Mouse (Mus musculus) testis, adult 2 months (tissue): Measurements from ENCODE around the gene Gm128. TPM values are rescaled to one million over a fixed set of nuclear protein-coding genes. Genes with fewer than 3 reads are reported as not detected.

ENCODE experiments used
- H3K27ac ChIP-seq: fragments of 200-500 bp; 2 replicates; pipeline ENCODE4 v1.5.1; 2012; ENCODE audit warnings: low read depth, low read length; ENCODE audit not compliant: control insufficient read depth, insufficient read depth
- H3K27me3 ChIP-seq: fragments of 200-500 bp; 2 replicates; pipeline ENCODE4 v1.6.1; 2012; ENCODE audit warnings: mild to moderate bottlenecking, low read length, moderate library complexity; ENCODE audit not compliant: control insufficient read depth, insufficient read depth
- H3K36me3 ChIP-seq: fragments of 200-500 bp; 2 replicates; pipeline ENCODE4 v1.6.1; 2012; ENCODE audit warnings: mild to moderate bottlenecking, low read length; ENCODE audit not compliant: control insufficient read depth, insufficient read depth
- H3K4me1 ChIP-seq: fragments of 200-500 bp; 2 replicates; pipeline ENCODE4 v1.6.1; 2012; ENCODE audit warnings: low read length; ENCODE audit not compliant: control insufficient read depth, insufficient read depth
- H3K4me3 ChIP-seq: fragments of 200-500 bp; 2 replicates; pipeline ENCODE4 v1.5.1; 2012; ENCODE audit warnings: low read depth, mild to moderate bottlenecking, low read length, moderate library complexity, mixed read lengths; ENCODE audit not compliant: control insufficient read depth
- CTCF ChIP-seq: fragments of 200-500 bp; IDR thresholded peaks from 2 replicates; pipeline ENCODE4 v1.5.1; 2012; ENCODE audit warnings: low read depth, mild to moderate bottlenecking, inconsistent platforms, low read length, moderate library complexity; ENCODE audit not compliant: control insufficient read depth, insufficient read depth, insufficient replicate concordance
- POLR2A ChIP-seq: fragments of 200-500 bp; IDR thresholded peaks from 2 replicates; pipeline ENCODE4 v1.6.1; 2012; ENCODE audit warnings: low read depth, mild to moderate bottlenecking, inconsistent platforms, low read length, moderate library complexity; ENCODE audit not compliant: control insufficient read depth
- polyA plus RNA-seq: library from polyadenylated mRNA; depleted of rRNA; stranded (reverse); fragments of >200 nt; gene quantifications from 2 replicates; pipeline ENCODE4 v1.2.3, GENCODE M21; 2012

The Gm128 gene
- polyA plus RNA-seq, 1 experiment = 603 TPM

DNA sequence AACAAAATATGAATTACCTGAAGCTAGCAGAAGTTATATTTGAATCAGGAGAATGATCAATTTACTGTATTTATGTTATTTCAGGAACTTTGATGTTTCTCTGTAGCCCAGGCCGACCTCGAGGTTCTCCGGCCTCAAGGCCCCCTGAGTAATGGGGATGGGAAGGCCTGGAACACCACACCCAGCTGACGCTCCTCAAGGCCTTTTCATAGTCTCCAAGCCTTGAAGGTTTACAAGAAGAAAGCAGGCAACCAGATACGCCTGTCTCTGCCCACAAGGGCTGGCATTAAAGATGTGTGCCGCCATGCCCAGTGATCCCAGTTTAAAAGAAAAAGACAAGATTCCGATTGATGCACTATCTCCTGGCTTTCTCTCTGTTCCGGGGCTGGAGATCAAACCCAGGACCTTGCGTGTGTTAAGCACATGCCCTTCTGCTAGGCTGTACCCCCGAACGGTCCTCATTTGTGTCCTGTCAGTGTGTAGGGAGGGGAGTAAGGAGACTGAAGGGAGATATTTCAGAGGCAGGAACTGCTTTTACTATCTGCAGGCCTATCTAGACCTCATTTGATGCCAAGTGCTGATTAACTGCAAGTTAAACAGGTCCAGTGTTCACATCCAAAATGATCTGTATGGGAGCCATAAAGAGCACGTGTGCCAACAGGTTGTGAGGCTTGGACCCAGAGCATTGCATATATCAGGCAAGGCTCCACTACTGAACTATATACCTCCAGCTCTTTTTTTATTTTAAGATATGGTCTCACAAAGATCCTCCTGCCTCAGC is 43.3 kb upstream of the Gm128 start:
- Histone ChIP-seq H3K4me1 (peaks cover 9% of the 10 kb centered on the region), H3K4me3 (no peak overlapping the region; the same call in 1 of the 2 replicates), H3K36me3 (no peaks in the 10 kb centered on the region; the same call in none of the 2 replicates), H3K27me3 (no peaks in the 10 kb centered on the region), H3K27ac (no peak overlapping the region)
- TF ChIP-seq POLR2A (no peak), CTCF (no peak)

DNA sequence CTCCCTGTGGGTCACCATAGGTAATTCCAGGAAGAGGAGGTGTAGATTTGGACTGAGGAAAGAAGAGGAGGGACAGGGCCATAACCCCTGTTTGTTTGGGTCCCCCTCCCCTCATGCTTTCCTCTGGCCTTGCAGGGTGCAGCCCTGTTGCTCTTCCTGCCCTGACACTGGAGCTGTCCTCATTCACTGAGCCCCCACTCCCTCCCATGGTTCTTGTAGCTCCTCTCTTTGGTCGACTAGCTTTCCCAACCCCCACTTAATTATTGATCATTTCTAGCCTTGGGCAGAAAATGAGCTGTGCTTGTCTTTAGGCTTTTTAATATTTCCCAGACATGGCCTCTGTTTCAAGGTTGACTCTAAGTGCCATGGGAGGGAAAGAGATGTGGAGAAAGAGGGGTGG is 42.7 kb upstream of the Gm128 start:
- peak overlapping the region; percentile 96 for H3K27ac ChIP-seq
- H3K4me3 ChIP-seq = peak overlapping the region; percentile 98
- TF ChIP-seq CTCF = no peak
- TF ChIP-seq POLR2A = no peak

DNA sequence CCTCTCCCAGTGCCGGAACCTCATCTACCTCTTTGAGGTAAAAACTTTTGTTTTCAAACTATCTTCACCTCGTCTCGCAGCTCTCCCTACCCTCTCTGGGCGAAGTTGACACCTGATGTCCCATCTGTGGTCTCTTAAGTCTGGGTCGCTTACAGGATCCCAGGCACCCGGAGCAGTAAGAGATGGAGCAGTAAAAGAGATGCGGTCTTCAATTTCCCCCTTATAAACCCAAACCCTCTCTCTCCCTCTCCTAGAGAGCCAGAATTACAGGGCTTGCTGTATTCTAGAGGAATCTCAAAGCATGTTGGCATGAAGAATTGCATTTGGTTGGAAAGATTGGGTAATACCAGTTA is 42.2 kb upstream of the Gm128 start:
- Histone ChIP-seq H3K27ac (peak overlapping the region; percentile 96), H3K27me3 (no peaks in the 10 kb centered on the region), H3K4me1 (peaks cover 9% of the 10 kb centered on the region), H3K36me3 (no peaks in the 10 kb centered on the region; the same call in none of the 2 replicates), H3K4me3 (peak overlapping the region; percentile 98)
- TF ChIP-seq POLR2A (no peak), CTCF (no peak)

More for the DNA sequence above, 42.7 kb upstream of the Gm128 start:
- H3K4me1 ChIP-seq = peaks cover 9% of the 10 kb centered on the region
- no peaks in the 10 kb centered on the region; the same call in none of the 2 replicates for H3K36me3 ChIP-seq
- H3K27me3 ChIP-seq = no peaks in the 10 kb centered on the region

DNA sequence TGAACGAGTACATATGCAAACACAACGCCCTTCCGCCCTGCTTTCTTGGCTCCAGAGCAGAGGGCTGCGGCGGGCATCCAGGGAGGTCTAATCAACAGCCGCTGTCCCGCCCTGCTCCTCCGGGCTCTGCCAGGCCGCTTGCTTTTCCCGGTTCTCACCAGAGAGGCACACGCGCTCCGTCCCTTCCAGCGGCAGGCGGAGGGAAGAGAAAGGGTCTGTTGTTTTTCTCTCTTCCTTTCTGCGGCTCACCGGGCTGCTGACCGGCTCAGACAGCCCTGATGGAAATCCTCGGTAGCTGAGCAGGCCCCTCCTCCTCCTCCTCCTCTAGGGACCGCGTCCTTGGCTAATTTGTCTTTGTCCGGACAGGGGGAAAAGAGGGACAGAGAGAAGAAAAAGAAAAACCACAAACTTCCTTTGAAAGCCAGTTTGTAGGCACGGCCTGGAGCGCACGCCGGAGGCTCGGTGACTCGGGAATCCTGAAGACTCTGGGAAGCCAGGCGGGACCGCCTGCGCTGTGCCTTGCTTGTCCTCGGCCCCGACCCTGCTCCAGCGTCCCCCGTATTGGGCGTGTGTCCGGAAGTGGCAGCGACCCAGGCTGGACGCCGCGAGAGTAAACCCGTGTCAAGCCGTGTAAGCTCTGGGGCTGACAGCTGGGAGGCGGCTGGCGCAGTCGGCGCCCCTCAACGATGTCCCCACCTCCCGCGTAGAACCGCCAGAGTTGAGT is 41.6 kb upstream of the Gm128 start:
- peak overlapping the region; percentile 96 for H3K27ac ChIP-seq
- TF ChIP-seq POLR2A = peak; percentile 52
- TF ChIP-seq CTCF = peak; percentile 10; the same call in 1 of the 2 replicates
- H3K36me3 ChIP-seq = no peaks in the 10 kb centered on the region; the same call in none of the 2 replicates
- H3K27me3 ChIP-seq = no peaks in the 10 kb centered on the region
- peaks cover 9% of the 10 kb centered on the region for H3K4me1 ChIP-seq
- peak overlapping the region; percentile 98 for H3K4me3 ChIP-seq

DNA sequence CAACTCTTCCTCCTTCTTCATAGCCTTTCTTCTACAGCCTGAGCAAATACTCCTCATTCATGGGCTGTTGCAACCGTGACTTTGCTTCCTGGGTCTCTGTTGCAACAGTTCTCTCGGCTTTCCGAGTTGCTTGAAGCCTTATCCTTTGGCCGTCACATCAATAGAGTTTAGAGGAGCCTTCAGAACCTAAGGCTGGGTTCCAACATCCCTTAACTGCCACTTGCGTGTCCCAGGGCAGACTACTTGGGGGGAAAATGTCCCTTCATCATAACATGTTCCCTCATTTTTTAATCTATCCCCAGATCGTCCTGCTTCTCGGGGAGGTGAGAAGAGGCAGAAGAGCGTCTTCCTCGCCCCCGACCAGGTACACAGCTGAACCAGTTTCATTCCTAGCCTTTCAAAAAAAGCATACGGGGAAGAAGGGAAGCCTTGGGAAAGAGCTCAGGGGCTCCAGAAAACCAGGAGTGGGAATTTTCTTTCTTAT is 41.0 kb upstream of the Gm128 start:
- Histone ChIP-seq H3K36me3 (no peaks in the 10 kb centered on the region; the same call in none of the 2 replicates), H3K27me3 (no peaks in the 10 kb centered on the region)
- no peak for TF ChIP-seq POLR2A
- no peak for TF ChIP-seq CTCF

DNA sequence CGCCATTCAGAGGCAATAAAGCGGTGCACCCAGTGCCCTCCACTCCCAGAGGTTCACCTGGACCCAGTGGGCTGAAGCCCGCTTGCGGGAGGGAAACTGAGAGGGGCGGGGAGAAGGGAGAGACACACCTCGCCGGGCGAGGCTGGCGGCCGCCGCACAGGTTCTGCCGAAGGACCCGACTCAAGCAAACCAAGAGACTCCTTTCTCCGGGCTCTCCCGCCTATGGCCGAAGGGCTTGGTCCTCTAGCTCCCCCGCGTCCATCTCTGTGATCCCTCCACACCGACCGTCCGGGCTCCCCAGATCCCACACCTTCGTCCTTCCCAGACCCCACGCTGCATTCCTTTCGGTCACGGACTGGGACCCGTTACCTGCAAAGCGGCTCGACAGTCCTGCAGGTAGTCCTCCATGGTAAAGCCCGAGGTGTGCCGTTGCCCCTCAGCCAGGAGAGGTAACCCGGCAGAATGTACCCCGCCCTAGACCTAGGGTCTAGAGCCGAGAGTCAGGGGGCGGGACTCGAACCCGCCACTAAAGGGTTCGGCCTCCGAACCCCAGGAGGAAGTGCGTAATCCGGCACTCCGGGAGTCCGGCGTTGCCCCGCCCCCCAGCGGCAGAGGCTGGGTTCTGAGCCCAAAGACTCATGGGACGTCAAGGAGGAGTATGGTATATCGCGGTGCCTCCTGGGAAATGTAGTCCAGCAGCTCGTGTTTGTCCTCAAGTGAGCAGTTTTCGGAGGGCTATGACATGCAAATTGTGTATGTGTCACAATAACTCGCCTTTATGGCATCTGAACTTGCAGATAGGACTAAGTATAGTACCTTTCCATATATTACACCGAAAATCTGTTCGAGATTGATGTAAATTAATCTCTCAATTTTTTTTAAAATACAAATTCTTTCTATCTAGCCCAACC is 40.1 kb upstream of the Gm128 start, which contains the start of the genes Mindy1 and Prune1:
Mindy1 (plus strand) TSS at position 130 of the 911 bp plus-strand sequence.
Prune1 (minus strand) TSS at position 861 of the 911 bp plus-strand sequence.
- no peaks in the 10 kb centered on the region for H3K27me3 ChIP-seq
- H3K4me3 ChIP-seq = peak within 1 kb of the TSS; percentile 98
- no peaks in the 10 kb centered on the region; the same call in none of the 2 replicates for H3K36me3 ChIP-seq
- peak; percentile 27; the same call in 1 of the 2 replicates for TF ChIP-seq POLR2A
- TF ChIP-seq CTCF = no peak
- peak within 1 kb of the TSS; percentile 96 for H3K27ac ChIP-seq
- peaks cover 9% of the 10 kb centered on the region for H3K4me1 ChIP-seq

More for the DNA sequence above, 41.0 kb upstream of the Gm128 start:
- H3K4me1 ChIP-seq = peaks cover 9% of the 10 kb centered on the region
- H3K27ac ChIP-seq = peak overlapping the region; percentile 96
- H3K4me3 ChIP-seq = peak overlapping the region; percentile 98
